Mouse (Mus musculus): ENCODE results near the gene Hnrnpu. TPM values are rescaled to one million over a fixed set of nuclear protein-coding genes. Genes with fewer than 3 reads are reported as not detected.

The Hnrnpu gene
- total and polyA plus RNA-seq, 3 experiments: 27.3 to 176 (median 167) TPM

- under 1% methylated on average over 12 of the region's 12 CpGs for WGBS
- TF ChIP-seq CTCF (IDR thresholded peaks at IDR 0.05) (no peak), EP300 (IDR thresholded peaks at IDR 0.05; ENCODE audit: insufficient read depth, low read depth, low read length) (no peak), POLR2A (IDR thresholded peaks at IDR 0.05; ENCODE audit: insufficient read depth, low read depth, low read length) (no peak)
- Histone ChIP-seq H3K27me3 (ENCODE audit: control insufficient read depth, insufficient read depth, low read length) (no peaks in the 10 kb centered on the region), H3K4me1 (ENCODE audit: control insufficient read depth, insufficient read depth, low read length) (peaks cover 7% of the 10 kb centered on the region), H3K79me2 (replicated peaks; ENCODE audit: control insufficient read depth, insufficient read depth, low read length) (no peaks in the 10 kb centered on the region), H3K27ac (peak overlapping the region; percentile 99), H3K36me3 (ENCODE audit: control insufficient read depth, insufficient read depth, low read length) (peaks cover 43% of the 10 kb centered on the region), H3K4me3 (peak overlapping the region; percentile 68), H3K9ac (ENCODE audit: low read depth, low read length) (peak overlapping the region; percentile 96)
- DNase-seq: no peak
- intact Hi-C loops (cut with DNase I): loop anchor here (1.0 to 10.0 kb wide), 2 partner anchors 17 to 135 kb away; partner anchors contain the start of gene Desi2
Measured at GRCm38 (mm10) chr1:178319295-178320037, 18.1 kb downstream of the Hnrnpu start.

- peaks cover 7% of the 10 kb centered on the region for H3K4me1 ChIP-seq (ENCODE audit: control insufficient read depth, insufficient read depth, low read length)
- peak; percentile 98 for DNase-seq
- WGBS: under 1% methylated on average over 80 of the region's 83 CpGs
- no peaks in the 10 kb centered on the region for H3K27me3 ChIP-seq (ENCODE audit: control insufficient read depth, insufficient read depth, low read length)
- intact Hi-C loops (cut with DNase I): loop anchor here (1.0 to 10.0 kb wide), 4 partner anchors 18 to 134 kb away; partner anchors contain the start of genes Desi2 and Efcab2
- peak within 1 kb of the TSS; percentile 96 for H3K9ac ChIP-seq (ENCODE audit: low read depth, low read length)
- no peaks in the 10 kb centered on the region for H3K79me2 ChIP-seq (replicated peaks; ENCODE audit: control insufficient read depth, insufficient read depth, low read length)
- peak; percentile 85 for TF ChIP-seq POLR2A (IDR thresholded peaks at IDR 0.05; ENCODE audit: insufficient read depth, low read depth, low read length)
- peak; percentile 33 for TF ChIP-seq EP300 (IDR thresholded peaks at IDR 0.05; ENCODE audit: insufficient read depth, low read depth, low read length)
- TF ChIP-seq CTCF (IDR thresholded peaks at IDR 0.05): no peak
- H3K36me3 ChIP-seq (ENCODE audit: control insufficient read depth, insufficient read depth, low read length): peaks cover 39% of the 10 kb centered on the region
- H3K4me3 ChIP-seq: peak within 1 kb of the TSS; percentile 68
- peak within 1 kb of the TSS; percentile 99 for H3K27ac ChIP-seq
Measured at GRCm38 (mm10) chr1:178318389-178319184, 19.0 kb downstream of the Hnrnpu start, which contains the start of gene Cox20. Gene Cox20, plus strand, starts transcription at chr1:178319130.

- under 1% methylated on average over 17 of the region's 17 CpGs for WGBS
- peaks cover 7% of the 10 kb centered on the region for H3K4me1 ChIP-seq (ENCODE audit: control insufficient read depth, insufficient read depth, low read length)
- H3K79me2 ChIP-seq (replicated peaks; ENCODE audit: control insufficient read depth, insufficient read depth, low read length): no peaks in the 10 kb centered on the region
- no peak for DNase-seq
- TF ChIP-seq CTCF (IDR thresholded peaks at IDR 0.05) (no peak), POLR2A (IDR thresholded peaks at IDR 0.05; ENCODE audit: insufficient read depth, low read depth, low read length) (peak; percentile 93), EP300 (IDR thresholded peaks at IDR 0.05; ENCODE audit: insufficient read depth, low read depth, low read length) (peak; percentile 89)
- peak overlapping the region; percentile 68 for H3K4me3 ChIP-seq
- H3K36me3 ChIP-seq (ENCODE audit: control insufficient read depth, insufficient read depth, low read length): peaks cover 33% of the 10 kb centered on the region
- H3K27ac ChIP-seq: peak overlapping the region; percentile 99
- intact Hi-C loops (cut with DNase I): loop anchor here (1.0 to 10.0 kb wide), 3 partner anchors 51 to 133 kb away; partner anchors contain the start of genes Desi2 and Efcab2
- no peaks in the 10 kb centered on the region for H3K27me3 ChIP-seq (ENCODE audit: control insufficient read depth, insufficient read depth, low read length)
- peak overlapping the region; percentile 96 for H3K9ac ChIP-seq (ENCODE audit: low read depth, low read length)
Measured at GRCm38 (mm10) chr1:178318002-178318388, 19.6 kb downstream of the Hnrnpu start.

GRCm38 (mm10) chr1:178317275-178318001 is 20.2 kb downstream of the Hnrnpu start:
- no peaks in the 10 kb centered on the region for H3K27me3 ChIP-seq (ENCODE audit: control insufficient read depth, insufficient read depth, low read length)
- 12% methylated on average over 10 of the region's 10 CpGs for WGBS
- H3K9ac ChIP-seq (ENCODE audit: low read depth, low read length): peak overlapping the region; percentile 45; the same call in 1 of the 2 replicates
- peak overlapping the region; percentile 99 for H3K27ac ChIP-seq
- peaks cover 27% of the 10 kb centered on the region for H3K36me3 ChIP-seq (ENCODE audit: control insufficient read depth, insufficient read depth, low read length)
- TF ChIP-seq EP300 (IDR thresholded peaks at IDR 0.05; ENCODE audit: insufficient read depth, low read depth, low read length) (no peak), CTCF (IDR thresholded peaks at IDR 0.05) (no peak), POLR2A (IDR thresholded peaks at IDR 0.05; ENCODE audit: insufficient read depth, low read depth, low read length) (no peak)
- intact Hi-C loops (cut with DNase I): loop anchor here (1.0 to 10.0 kb wide), 3 partner anchors 52 to 133 kb away; partner anchors contain the start of genes Desi2 and Efcab2
- H3K4me3 ChIP-seq: peak overlapping the region; percentile 68
- H3K79me2 ChIP-seq (replicated peaks; ENCODE audit: control insufficient read depth, insufficient read depth, low read length): no peaks in the 10 kb centered on the region
- peaks cover 7% of the 10 kb centered on the region for H3K4me1 ChIP-seq (ENCODE audit: control insufficient read depth, insufficient read depth, low read length)
- DNase-seq: no peak

GRCm38 (mm10) chr1:178314236-178314635 is 23.4 kb downstream of the Hnrnpu start:
- Histone ChIP-seq H3K36me3 (ENCODE audit: control insufficient read depth, insufficient read depth, low read length) (peaks cover 3% of the 10 kb centered on the region; the same call in 1 of the 2 replicates), H3K27me3 (ENCODE audit: control insufficient read depth, insufficient read depth, low read length) (no peaks in the 10 kb centered on the region), H3K4me3 (no peak overlapping the region), H3K79me2 (replicated peaks; ENCODE audit: control insufficient read depth, insufficient read depth, low read length) (no peaks in the 10 kb centered on the region), H3K9ac (ENCODE audit: low read depth, low read length) (no peak overlapping the region), H3K4me1 (ENCODE audit: control insufficient read depth, insufficient read depth, low read length) (no peaks in the 10 kb centered on the region), H3K27ac (no peak overlapping the region)
- intact Hi-C loops (cut with DNase I): loop anchor here (10.0 kb wide), 1 partner anchor 129 kb away; the partner anchor contains the start of gene Desi2
- TF ChIP-seq EP300 (IDR thresholded peaks at IDR 0.05; ENCODE audit: insufficient read depth, low read depth, low read length): no peak
- no peak for TF ChIP-seq POLR2A (IDR thresholded peaks at IDR 0.05; ENCODE audit: insufficient read depth, low read depth, low read length)
- TF ChIP-seq CTCF (IDR thresholded peaks at IDR 0.05): no peak
- DNase-seq: no peak
- 93% methylated on average over 2 of the region's 2 CpGs for WGBS
